ENCODE assay signal across 8 mouse cellular contexts in genomic region chr17:32505851-32506728, GRCm38 (mm10). TPM values are rescaled to one million over a fixed set of nuclear protein-coding genes. Genes with fewer than 3 reads are reported as not detected.
DNase-seq lines count a peak whose midpoint lies in the region; ATAC-seq and TF ChIP-seq lines count a peak whose summit lies in the region.

Cyp4f17 (plus strand) TSS chr17:32506050.

- H3K4me1 ChIP-seq in intestine, embryonic 15.5 days (replicated peaks) = peaks cover 9% of the 10 kb centered on the region; the same call in 1 of the 2 replicates
- peaks cover 6% of the 10 kb centered on the region for H3K4me1 ChIP-seq in liver, postnatal 0 days (ENCODE audit: insufficient read depth)
- peaks cover 21% of the 10 kb centered on the region for H3K4me1 ChIP-seq in neural tube, embryonic 13.5 days (replicated peaks)

- peak within 1 kb of the TSS; percentile 56 for H3K4me3 ChIP-seq in intestine, embryonic 15.5 days (replicated peaks)
- H3K4me3 ChIP-seq in liver, postnatal 0 days (ENCODE audit: low read depth, low read length) = peak within 1 kb of the TSS; percentile 54
- peak within 1 kb of the TSS; percentile 49 for H3K4me3 ChIP-seq in neural tube, embryonic 13.5 days

- peak; percentile 41 for DNase-seq in left cerebral cortex, postnatal 4 days
- DNase-seq in left cerebral cortex, postnatal 14 days (ENCODE audit: low spot score in 2 of 2) = no peak
- peak; percentile 8 to 11 for DNase-seq in cerebellum, postnatal 36 days
- peak; percentile 19 to 36 for DNase-seq in gastrocnemius, postnatal 4 days (ENCODE audit: low spot score in 2 of 2)
- peak; percentile 78 for DNase-seq in liver, postnatal 0 days
- no peak for DNase-seq in frontal cortex, adult 2 months (ENCODE audit: extremely low spot score in 1 of 2, low spot score in 1 of 2)

- intact Hi-C loops in left cerebral cortex, postnatal 4 days (cut with DNase I) = no loop called here
- intact Hi-C loops in left cerebral cortex, postnatal 14 days (cut with DNase I) = no loop called here

- no peak for TF ChIP-seq CTCF in liver, postnatal 0 days (IDR thresholded peaks at IDR 0.05; ENCODE audit: low read depth)

- TF ChIP-seq EP300 in liver, postnatal 0 days (IDR thresholded peaks at IDR 0.05; ENCODE audit: low read depth) = no peak

- no peaks in the 10 kb centered on the region for H3K9me3 ChIP-seq in intestine, embryonic 15.5 days
- H3K9me3 ChIP-seq in liver, postnatal 0 days (ENCODE audit: low read length) = no peaks in the 10 kb centered on the region
- no peaks in the 10 kb centered on the region for H3K9me3 ChIP-seq in neural tube, embryonic 13.5 days

- no peaks in the 10 kb centered on the region for H3K27me3 ChIP-seq in intestine, embryonic 15.5 days (replicated peaks)
- H3K27me3 ChIP-seq in liver, postnatal 0 days (ENCODE audit: insufficient read depth, low read length) = no peaks in the 10 kb centered on the region
- no peaks in the 10 kb centered on the region for H3K27me3 ChIP-seq in neural tube, embryonic 13.5 days

- ATAC-seq in intestine, embryonic 15.5 days = peak; percentile 95
- peak; percentile 85 for ATAC-seq in liver, postnatal 0 days
- peak; percentile 91 for ATAC-seq in neural tube, embryonic 13.5 days (ENCODE audit: low read depth)

- peak within 1 kb of the TSS; percentile 60 for H3K9ac ChIP-seq in intestine, embryonic 15.5 days
- peak within 1 kb of the TSS; percentile 59 for H3K9ac ChIP-seq in liver, postnatal 0 days (replicated peaks)
- peak within 1 kb of the TSS; percentile 75 for H3K9ac ChIP-seq in neural tube, embryonic 13.5 days

- peak within 1 kb of the TSS; percentile 88 for H3K4me2 ChIP-seq in intestine, embryonic 15.5 days (replicated peaks)
- H3K4me2 ChIP-seq in liver, postnatal 0 days (ENCODE audit: low read depth, low read length) = peak within 1 kb of the TSS; percentile 84
- peak within 1 kb of the TSS; percentile 85 for H3K4me2 ChIP-seq in neural tube, embryonic 13.5 days

- H3K36me3 ChIP-seq in intestine, embryonic 15.5 days = 0 out of 2 replicates have a peak, but pooled peaks cover 3% of the 10 kb centered on the region
- 0 out of 2 replicates have a peak, but pooled peaks cover 2% of the 10 kb centered on the region for H3K36me3 ChIP-seq in liver, postnatal 0 days (replicated peaks; ENCODE audit: insufficient read depth, low read length)
- H3K36me3 ChIP-seq in neural tube, embryonic 13.5 days = peaks cover 5% of the 10 kb centered on the region; the same call in 1 of the 2 replicates

- peak within 1 kb of the TSS; percentile 40 for H3K27ac ChIP-seq in intestine, embryonic 15.5 days
- H3K27ac ChIP-seq in liver, postnatal 0 days (ENCODE audit: low read depth) = peak within 1 kb of the TSS; percentile 83
- H3K27ac ChIP-seq in neural tube, embryonic 13.5 days (replicated peaks) = peak within 1 kb of the TSS; percentile 84

- WGBS in intestine, embryonic 15.5 days = 2% methylated on average over 30 of the region's 30 CpGs
- 5% methylated on average over 30 of the region's 30 CpGs for WGBS in liver, postnatal 0 days (ENCODE audit: insufficient replicate concordance)
- WGBS in neural tube, embryonic 13.5 days = under 1% methylated on average over 30 of the region's 30 CpGs

RNA-seq across cellular contexts. Expression of gene Cyp4f17, which starts in this region (rescaled TPM):
- 1 to 10 TPM; 4.2 to 4.9 TPM for total RNA-seq in left cerebral cortex, postnatal 4 days (2021)
- 1 to 10 TPM; 3.7 to 3.8 TPM for total RNA-seq in left cerebral cortex, postnatal 14 days (2021)
- 1 to 10 TPM; 2.1 to 3.3 TPM for total RNA-seq in gastrocnemius, postnatal 4 days (2021)
- polyA plus RNA-seq in intestine, embryonic 15.5 days (2015; fragmentation: Nextera tagmentation; extraction: Ambion mirVana) = 4.8 and 5.5 TPM in 2 replicates
- 2.7 and 2.9 TPM in 2 replicates for polyA plus RNA-seq in liver, postnatal 0 days (2015; fragmentation: Nextera tagmentation; extraction: Ambion mirVana)
- 11.5 and 12.1 TPM in 2 replicates for polyA plus RNA-seq in neural tube, embryonic 13.5 days (2015; fragmentation: Nextera tagmentation; extraction: Ambion mirVana)
- 6.4 and 6.6 TPM in 2 replicates for polyA plus RNA-seq in frontal cortex, adult 2 months (2012; rRNA removed)

Comparison
In these comparisons a context has a peak if more than half of its experiments do, and no peak if none do; other contexts are left out.
1. DNase-seq: peak in left cerebral cortex, postnatal 4 days (single experiment), cerebellum, postnatal 36 days (2 of 2), gastrocnemius, postnatal 4 days (2 of 2) and liver, postnatal 0 days (single experiment); none in left cerebral cortex, postnatal 14 days (0 of 2) and frontal cortex, adult 2 months (0 of 2).
2. Peak in every context shown above with its lines, with median percentiles within 50 percentile points of each other: ATAC-seq, H3K27ac ChIP-seq, H3K4me2 ChIP-seq, H3K4me3 ChIP-seq and H3K9ac ChIP-seq.